Mouse (Mus musculus) CH12.LX (cell line): Measurements from ENCODE around the gene Krt82. TPM values are rescaled to one million over a fixed set of nuclear protein-coding genes. Genes with fewer than 3 reads are reported as not detected.

Experiments
- DNase-seq: peaks from one replicate; pipeline ENCODE4 v3.0.0-alpha.2; 2013; ENCODE audit errors: extremely low read depth
- H3K27ac ChIP-seq: 2 replicates; pipeline ENCODE4 v1.5.1; 2012; ENCODE audit warnings: low read depth, mild to moderate bottlenecking, control low read depth, moderate library complexity; ENCODE audit not compliant: insufficient read depth
- H3K27me3 ChIP-seq: replicated peaks from 2 replicates; pipeline ENCODE3; 2012; ENCODE audit warnings: inconsistent platforms
- H3K36me3 ChIP-seq, 2 experiments: replicated peaks in 1 of 2; 2 replicates each; pipeline versions ENCODE3 to v1.6.1; 2012; ENCODE audit warnings: inconsistent platforms in 1 of 2, low read length in 1 of 2, mild to moderate bottlenecking in 1 of 2, mixed read lengths in 1 of 2, moderate library complexity in 1 of 2; ENCODE audit not compliant: control insufficient read depth in 1 of 2, insufficient read depth in 1 of 2
- H3K4me1 ChIP-seq, 2 experiments: 2 replicates each; pipeline ENCODE4 v1.6.1; 2012; ENCODE audit warnings: inconsistent platforms in 1 of 2, moderate library complexity in 1 of 2; ENCODE audit not compliant: insufficient read depth in 2 of 2, control insufficient read depth in 1 of 2
- H3K4me2 ChIP-seq: 2 replicates; pipeline ENCODE4 v1.6.1; 2012; ENCODE audit warnings: low read depth, mild to moderate bottlenecking, control low read depth; ENCODE audit not compliant: poor library complexity, insufficient read depth, severe bottlenecking
- H3K4me3 ChIP-seq, 3 experiments: fragments of 150-350 bp in 1 of 3; sonication (generic) in 1 of 3; replicated peaks in 1 of 3; 2 replicates each; pipeline versions ENCODE3 to v1.5.1; 2011 to 2012; ENCODE audit warnings: low read depth in 2 of 3, low read length in 2 of 3, mild to moderate bottlenecking in 2 of 3, moderate library complexity in 2 of 3, control low read depth in 1 of 3, improper control_type of control experiment in 1 of 3, inconsistent platforms in 1 of 3, mixed read lengths in 1 of 3; ENCODE audit not compliant: poor library complexity in 1 of 3
- H3K79me2 ChIP-seq: replicated peaks from 2 replicates; pipeline ENCODE4 v1.6.1; 2012; ENCODE audit warnings: mild to moderate bottlenecking, moderate library complexity; ENCODE audit not compliant: control insufficient read depth, poor library complexity, insufficient read depth, severe bottlenecking; ENCODE audit errors: extremely low read depth
- H3K9ac ChIP-seq: 2 replicates; pipeline ENCODE4 v1.6.1; 2012; ENCODE audit warnings: low read depth, mild to moderate bottlenecking, control low read depth, moderate library complexity; ENCODE audit not compliant: insufficient read depth
- H3K9me3 ChIP-seq: replicated peaks from 2 replicates; pipeline ENCODE3; 2012; ENCODE audit warnings: low read length, inconsistent platforms, mixed read lengths
- BHLHE40 ChIP-seq: IDR thresholded peaks from 2 replicates; pipeline ENCODE4 v1.6.1; 2011; ENCODE audit warnings: mild to moderate bottlenecking, low read depth, low read length, improper control_type of control experiment
- CTCF ChIP-seq, 2 experiments: IDR thresholded peaks in 1 of 2; conservative IDR thresholded peaks in 1 of 2; 2 replicates each; pipeline ENCODE4 v1.5.1; 2011 to 2012; ENCODE audit warnings: low read depth in 2 of 2, low read length in 2 of 2, improper control_type of control experiment in 1 of 2, inconsistent platforms in 1 of 2, mild to moderate bottlenecking in 1 of 2, moderate library complexity in 1 of 2
- EP300 ChIP-seq: IDR thresholded peaks from 2 replicates; pipeline ENCODE4 v1.6.1; 2011; ENCODE audit warnings: low read length, improper control_type of control experiment
- ETS1 ChIP-seq: conservative IDR thresholded peaks from 2 replicates; pipeline ENCODE4 v1.6.1; 2012; ENCODE audit warnings: low read depth, mild to moderate bottlenecking, inconsistent platforms, low read length, improper control_type of control experiment, moderate library complexity
- IRF4 ChIP-seq: IDR thresholded peaks from 2 replicates; pipeline ENCODE4 v1.6.1; 2014; ENCODE audit warnings: low read depth, mild to moderate bottlenecking, inconsistent platforms, low read length, improper control_type of control experiment
- JUN ChIP-seq: IDR thresholded peaks from 2 replicates; pipeline ENCODE4 v1.6.1; 2011; ENCODE audit warnings: low read depth, mild to moderate bottlenecking, low read length, improper control_type of control experiment, moderate library complexity; ENCODE audit not compliant: insufficient read depth
- JUND ChIP-seq: conservative IDR thresholded peaks from 2 replicates; pipeline ENCODE4 v1.6.1; 2011; ENCODE audit warnings: low read depth, low read length, improper control_type of control experiment
- MAFK ChIP-seq: IDR thresholded peaks from 2 replicates; pipeline ENCODE4 v1.6.1; 2011; ENCODE audit warnings: low read length, improper control_type of control experiment; ENCODE audit not compliant: insufficient replicate concordance
- MAX ChIP-seq: IDR thresholded peaks from 2 replicates; pipeline ENCODE4 v1.6.1; 2011; ENCODE audit warnings: low read length, improper control_type of control experiment
- MAZ ChIP-seq: IDR thresholded peaks from 2 replicates; pipeline ENCODE4 v1.6.1; 2012; ENCODE audit warnings: low read depth, mild to moderate bottlenecking, inconsistent platforms, low read length, improper control_type of control experiment, moderate library complexity
- MEF2A ChIP-seq: IDR thresholded peaks from 2 replicates; pipeline ENCODE4 v1.6.1; 2014; ENCODE audit warnings: low read depth, mild to moderate bottlenecking, inconsistent platforms, low read length, improper control_type of control experiment, borderline replicate concordance
- NELFE ChIP-seq: IDR thresholded peaks from 2 replicates; pipeline ENCODE4 v1.6.1; 2011; ENCODE audit warnings: low read depth, low read length, improper control_type of control experiment
- RAD21 ChIP-seq: IDR thresholded peaks from 2 replicates; pipeline ENCODE4 v1.6.1; 2011; ENCODE audit warnings: low read depth, mild to moderate bottlenecking, low read length, improper control_type of control experiment, moderate library complexity
- SMC3 ChIP-seq: IDR thresholded peaks from 2 replicates; pipeline ENCODE4 v1.6.1; 2011; ENCODE audit warnings: low read depth, low read length, improper control_type of control experiment
- USF1 ChIP-seq: IDR thresholded peaks from 2 replicates; pipeline ENCODE4 v1.6.1; 2014; ENCODE audit warnings: low read depth, mild to moderate bottlenecking, inconsistent platforms, low read length, improper control_type of control experiment
- USF2 ChIP-seq: conservative IDR thresholded peaks from 2 replicates; pipeline ENCODE4 v1.6.1; 2011; ENCODE audit warnings: low read depth, low read length, improper control_type of control experiment
- ZKSCAN1 ChIP-seq: IDR thresholded peaks from 2 replicates; pipeline ENCODE4 v1.6.1; 2012; ENCODE audit warnings: low read depth, inconsistent platforms, low read length, improper control_type of control experiment, borderline replicate concordance
- ZMIZ1 ChIP-seq: IDR thresholded peaks from 2 replicates; pipeline ENCODE4 v1.6.1; 2012; ENCODE audit warnings: low read depth, mild to moderate bottlenecking, inconsistent platforms, low read length, improper control_type of control experiment
- dilution Hi-C: fragments of 300-500 bp; cut with MboI; formaldehyde crosslinking; loops from 2 replicates; pipeline ENCODE4 v1.14.3; 2020; ENCODE audit warnings: low sequenced_read_pairs; ENCODE audit not compliant: extremely low pct_unique_long_range_greater_than_20kb, extremely low pct_ligation_motif_present
- in situ Hi-C: fragments of 300-500 bp; cut with MboI; formaldehyde crosslinking; loops from 3 replicates; pipeline ENCODE4 v1.14.3; 2019; ENCODE audit warnings: low sequenced_read_pairs, low pct_ligation_motif_present, low pct_unique_long_range_greater_than_20kb, mixed read lengths
- polyA plus RNA-seq: library from polyadenylated mRNA; unstranded; fragments of >175 nt; gene quantifications from 2 replicates; pipeline ENCODE4 v1.2.1, GENCODE M21; 2012; ENCODE audit warnings: low read depth; ENCODE audit not compliant: insufficient read length
- total RNA-seq, 2 experiments: library from RNA; depleted of rRNA; stranded (reverse); fragments of 300-350 nt in 1 of 2; fragments of >200 nt in 1 of 2; gene quantifications; 2 replicates each; pipeline ENCODE4 v1.2.3; 2012 to 2014

Krt82 gene
- total RNA-seq (2012; rRNA removed) (not detected in 2 replicates), total RNA-seq (2014; rRNA removed) (not detected in 2 replicates), polyA plus RNA-seq (not detected in 2 replicates)

- peaks cover 2 to 4% of the 10 kb centered on the region in 2 experiments; a peak in 1 of 4 replicates for H3K4me1 ChIP-seq
- in situ Hi-C loops = no loop called here
These were observed at the start of gene Krt82 for GRCm38 (mm10) chr15:101550567-101550966. Krt82 (minus strand) TSS chr15:101550667.

GRCm38 (mm10) chr15:101599123-101599522 is 48.7 kb upstream of the Krt82 start:
- Histone ChIP-seq H3K27ac (no peak overlapping the region), H3K4me2 (no peak overlapping the region), H3K79me2 (no peaks in the 10 kb centered on the region), H3K27me3 (peaks cover 32% of the 10 kb centered on the region), H3K4me3 (no peak overlapping the region), H3K9ac (no peak overlapping the region), H3K4me1 (peaks cover 6 to 11% of the 10 kb centered on the region in 2 experiments; a peak in 3 of 4 replicates), H3K36me3 (no peaks in the 10 kb centered on the region), H3K9me3 (no peaks in the 10 kb centered on the region)
- DNase-seq = peak; percentile 82
- dilution Hi-C loops = no loop called here
- peak; percentile 69 for TF ChIP-seq IRF4
- TF ChIP-seq USF1 = no peak
- TF ChIP-seq BHLHE40 = 0 out of 2 replicates have a peak, but pooled peaks have one; percentile 26
- TF ChIP-seq JUND = peak; percentile 62; the same call in 1 of the 2 replicates
- TF ChIP-seq EP300 = peak; percentile 72
- no peak for TF ChIP-seq ZMIZ1
- TF ChIP-seq JUN = peak; percentile 44; the same call in 1 of the 2 replicates
- in situ Hi-C loops = no loop called here

More at GRCm38 (mm10) chr15:101550567-101550966, at the start of gene Krt82:
- H3K36me3 ChIP-seq = no peaks in the 10 kb centered on the region
- no peak within 1 kb of the TSS for H3K9ac ChIP-seq
- no peak within 1 kb of the TSS for H3K27ac ChIP-seq
- no peaks in the 10 kb centered on the region for H3K9me3 ChIP-seq
- no peak within 1 kb of the TSS for H3K4me2 ChIP-seq
- no peaks in the 10 kb centered on the region for H3K79me2 ChIP-seq
- H3K4me3 ChIP-seq = no peak within 1 kb of the TSS
- TF ChIP-seq MAZ (no peak), USF2 (no peak), NELFE (no peak), RAD21 (no peak), MAX (no peak), BHLHE40 (no peak), CTCF (conservative IDR thresholded peaks at IDR 0.05 in 1 of 2, IDR thresholded peaks at IDR 0.05 in 1 of 2; ENCODE audit: low read depth in 2 of 2, low read length in 2 of 2) (no peak), ZKSCAN1 (no peak), MAFK (no peak), SMC3 (no peak), ETS1 (no peak), ZMIZ1 (no peak), EP300 (no peak), MEF2A (no peak)
- H3K27me3 ChIP-seq = peaks cover 98% of the 10 kb centered on the region
- DNase-seq = no peak
- dilution Hi-C loops = no loop called here
